Mouse (Mus musculus) layer of hippocampus, adult 2 months (tissue): ENCODE data around the gene Grm4. TPM values are rescaled to one million over a fixed set of nuclear protein-coding genes. Genes with fewer than 3 reads are reported as not detected.

Experiments used
- DNase-seq, 2 experiments: peaks; one replicate each; pipeline ENCODE4 v3.0.0; 2022; ENCODE audit warnings: low spot score in 2 of 2
- H3K27ac ChIP-seq: fragments of 200-600 bp; 2 replicates; pipeline ENCODE4 v1.8.1; 2022
- H3K4me3 ChIP-seq: fragments of 200-600 bp; 2 replicates; pipeline ENCODE4 v1.8.1; 2022; ENCODE audit warnings: mild to moderate bottlenecking
- CTCF ChIP-seq: fragments of 200-600 bp; conservative IDR thresholded peaks from 2 replicates; pipeline ENCODE4 v1.8.1; 2022; ENCODE audit warnings: antibody characterized with exemption, mild to moderate bottlenecking, moderate library complexity
- long read RNA-seq, 2 experiments: library from polyadenylated mRNA; stranded (forward); transcript quantifications; one replicate each; pipeline ENCODE4 v2.0.0; 2021; ENCODE audit warnings: borderline mapping rate in 2 of 2
- total RNA-seq, 2 experiments: library from RNA; stranded (reverse); gene quantifications; 2 replicates each; pipeline ENCODE4 v1.2.3; 2021

Gene Grm4
- total RNA-seq: 1 to 10 TPM; 7.9 to 9.6 TPM
- long read RNA-seq, experiment 1, full-length matches to known transcripts: 2 of 4 reads
- long read RNA-seq, experiment 1, partial matches to known transcripts: 0 of 4 reads
- long read RNA-seq, experiment 1, other reads (novel, unspliced or antisense): 2 of 4 reads
- long read RNA-seq, experiment 2, full-length matches to known transcripts: 2 of 8 reads
- long read RNA-seq, experiment 2, partial matches to known transcripts: 6 of 8 reads
- long read RNA-seq, experiment 2, other reads (novel, unspliced or antisense): 0 of 8 reads

GRCm38 (mm10) chr17:27521303-27521702 is at the start of gene Grm4:
Grm4 (minus strand) TSS chr17:27521403.
- no peak for TF ChIP-seq CTCF
- no peak for DNase-seq
- H3K27ac ChIP-seq: no peak within 1 kb of the TSS
- H3K4me3 ChIP-seq: no peak within 1 kb of the TSS

- DNase-seq: no peak
- no peak overlapping the region for H3K4me3 ChIP-seq
- TF ChIP-seq CTCF: no peak
- no peak overlapping the region for H3K27ac ChIP-seq
These were observed 47.0 kb upstream of the Grm4 start for GRCm38 (mm10) chr17:27568228-27568627.

GRCm38 (mm10) chr17:27565942-27566267 is 44.7 kb upstream of the Grm4 start:
- Histone ChIP-seq H3K27ac (peak overlapping the region; percentile 88), H3K4me3 (peak overlapping the region; percentile 63)
- DNase-seq: no peak
- TF ChIP-seq CTCF: no peak

- DNase-seq: peak; percentile 95 to 99
- Histone ChIP-seq H3K4me3 (peak within 1 kb of the TSS; percentile 63), H3K27ac (peak within 1 kb of the TSS; percentile 88)
- peak; percentile 99 for TF ChIP-seq CTCF
These were observed 44.1 kb upstream of the Grm4 start, which contains the start of gene AI413582 for GRCm38 (mm10) chr17:27565163-27565941. AI413582 (minus strand) TSS chr17:27565756.

GRCm38 (mm10) chr17:27564391-27565162 is 43.4 kb upstream of the Grm4 start:
- no peak for DNase-seq
- Histone ChIP-seq H3K27ac (peak overlapping the region; percentile 88), H3K4me3 (peak overlapping the region; percentile 63)
- peak; percentile 57 for TF ChIP-seq CTCF

- DNase-seq: no peak
- Histone ChIP-seq H3K4me3 (no peak overlapping the region), H3K27ac (peak overlapping the region; percentile 88; the same call in 1 of the 2 replicates)
- TF ChIP-seq CTCF: no peak
These were observed 42.6 kb upstream of the Grm4 start for GRCm38 (mm10) chr17:27563771-27564244.

GRCm38 (mm10) chr17:27561809-27562526 is 40.8 kb upstream of the Grm4 start:
- no peak overlapping the region for H3K27ac ChIP-seq
- TF ChIP-seq CTCF: no peak
- peak in 1 of 2 experiments; percentile 79 for DNase-seq
- no peak overlapping the region for H3K4me3 ChIP-seq

- Histone ChIP-seq H3K27ac (no peak overlapping the region), H3K4me3 (no peak overlapping the region)
- no peak for TF ChIP-seq CTCF
- DNase-seq: no peak
These were observed 39.8 kb upstream of the Grm4 start for GRCm38 (mm10) chr17:27560926-27561480.

- Histone ChIP-seq H3K27ac (no peak overlapping the region), H3K4me3 (no peak overlapping the region)
- no peak for TF ChIP-seq CTCF
- no peak for DNase-seq
These were observed 38.4 kb upstream of the Grm4 start for GRCm38 (mm10) chr17:27559596-27559995.

GRCm38 (mm10) chr17:27558845-27559244 is 37.6 kb upstream of the Grm4 start:
- H3K4me3 ChIP-seq: no peak overlapping the region
- no peak for DNase-seq
- H3K27ac ChIP-seq: no peak overlapping the region
- TF ChIP-seq CTCF: no peak

- no peak for TF ChIP-seq CTCF
- Histone ChIP-seq H3K4me3 (peak overlapping the region; percentile 93), H3K27ac (no peak overlapping the region; the same call in 1 of the 2 replicates)
- no peak for DNase-seq
These were observed 36.9 kb upstream of the Grm4 start for GRCm38 (mm10) chr17:27557927-27558661.
